Mouse (Mus musculus): ENCODE data around the gene Wipf1.

DNA sequence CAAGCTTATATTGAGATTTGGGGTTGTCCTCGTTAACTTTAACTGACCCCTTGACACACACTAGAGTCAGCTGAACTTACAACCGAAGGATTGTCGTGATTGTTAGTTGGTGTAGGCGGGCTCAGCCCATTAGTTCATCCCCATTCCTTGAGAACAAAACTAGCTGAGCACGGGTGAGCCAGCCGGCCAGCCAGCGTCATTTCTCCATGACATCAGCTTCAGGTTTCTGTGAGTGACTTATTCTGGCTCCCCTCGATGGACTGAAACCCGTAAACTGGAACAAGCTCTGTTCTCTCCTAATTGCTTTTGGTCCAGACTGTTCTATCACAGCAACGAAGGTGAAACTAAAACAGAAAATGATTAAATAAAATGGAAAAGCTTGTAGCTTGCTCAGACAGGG is 5.2 kb upstream of the Wipf1 start:
- no peak for TF ChIP-seq POLR2A (IDR thresholded peaks at IDR 0.05; ENCODE audit: insufficient read depth, low read length)
- TF ChIP-seq CTCF (IDR thresholded peaks at IDR 0.05; ENCODE audit: low read depth, low read length) = no peak
- no peak for TF ChIP-seq EP300 (IDR thresholded peaks at IDR 0.05; ENCODE audit: insufficient read depth, low read depth, low read length)
